Mouse (Mus musculus) small intestine, adult 2 months (tissue): ENCODE results near the gene Ptbp3.

Source experiments
- CTCF ChIP-seq: fragments of 200-500 bp; IDR thresholded peaks from 2 replicates; pipeline ENCODE4 v1.5.1; 2012; ENCODE audit warnings: low read depth, mild to moderate bottlenecking, control low read depth, inconsistent platforms, low read length, moderate library complexity, mixed read lengths; ENCODE audit not compliant: insufficient replicate concordance, insufficient read length; ENCODE audit errors: extremely low read depth
- POLR2A ChIP-seq: fragments of 200-500 bp; IDR thresholded peaks from 2 replicates; pipeline ENCODE4 v1.6.1; 2012; ENCODE audit warnings: low read depth, mild to moderate bottlenecking, control low read depth, inconsistent platforms, low read length, moderate library complexity

- TF ChIP-seq CTCF: no peak
- TF ChIP-seq POLR2A: no peak
These were observed 16.5 kb upstream of the Ptbp3 start for GRCm38 (mm10) chr4:59565571-59566188.
